Mouse (Mus musculus) bone marrow, adult 2 months (tissue): ENCODE measurements around the gene Esp6.
"Not testable (repeated sequence)": the region's sequence is repeated elsewhere in the genome, so short reads cannot be mapped to it uniquely, and the experiment has no call there.

Experiments
- CTCF ChIP-seq: fragments of 200-500 bp; IDR thresholded peaks from 2 replicates; pipeline ENCODE4 v1.5.1; 2011; ENCODE audit warnings: low read length, control low read depth; ENCODE audit not compliant: control insufficient read depth, insufficient read depth
- POLR2A ChIP-seq: fragments of 200-500 bp; IDR thresholded peaks from 2 replicates; pipeline ENCODE4 v1.6.1; 2011; ENCODE audit warnings: low read depth, mild to moderate bottlenecking, control low read depth, low read length, borderline replicate concordance; ENCODE audit not compliant: control insufficient read depth

DNA sequence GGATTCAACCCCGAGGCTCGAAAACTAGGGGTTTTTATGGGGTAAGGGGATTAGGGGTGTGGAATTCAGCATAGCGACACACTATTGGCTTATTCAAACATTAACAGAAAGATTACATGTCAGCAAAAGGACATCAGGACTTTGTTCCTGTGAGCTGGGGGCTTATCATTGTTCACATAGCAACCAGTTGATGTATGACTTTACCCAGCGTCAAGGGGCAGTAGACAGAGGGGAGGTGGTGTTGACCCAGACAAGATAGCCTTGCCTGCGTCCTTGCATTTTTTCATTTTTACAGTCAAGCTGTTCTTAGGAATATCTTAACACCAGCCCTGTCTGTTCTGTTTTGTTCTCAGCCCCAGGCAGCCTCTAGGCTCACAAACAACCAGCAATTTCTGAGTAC lies 14.3 kb upstream of the Esp6 start:
- TF ChIP-seq POLR2A, CTCF: not testable (repeated sequence)
